28 mouse cellular contexts compared by ENCODE assay signal in the genomic region with DNA sequence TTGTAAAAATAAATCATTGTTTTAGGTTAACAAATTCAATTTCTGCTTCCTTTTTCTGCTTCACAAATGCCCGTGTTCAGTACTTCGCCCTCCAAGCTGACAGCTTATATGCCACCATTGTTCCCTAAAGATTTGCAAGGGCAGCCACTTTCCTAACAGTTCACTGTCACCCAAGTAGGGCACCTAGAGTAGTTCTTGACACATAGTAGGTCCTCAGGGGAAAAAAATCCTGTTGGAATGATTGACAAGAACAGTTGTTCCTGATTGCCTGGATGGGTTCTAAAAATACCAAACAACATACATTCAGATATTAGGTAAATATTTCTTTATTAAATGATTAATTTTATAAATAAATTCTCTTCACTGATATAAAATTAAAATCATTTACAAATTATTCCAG. TPM values are rescaled to one million over a fixed set of nuclear protein-coding genes. Genes with fewer than 3 reads are reported as not detected.
A peak's percentile ranks its signal among the peaks of the same experiment; 100 is the strongest.
DNase-seq lines count a peak whose midpoint lies in the region; ATAC-seq and TF ChIP-seq lines count a peak whose summit lies in the region.
"Had no signal": no experiment of that assay in that cellular context is flagged by ENCODE, and none has a peak within 500 bp of the region (broad histone marks: within the 10 kb centered on the region; RNA-seq: fewer than 3 reads in every experiment).

No protein-coding gene starts in this region.

- no peak overlapping the region for H3K9ac ChIP-seq in heart, postnatal 0 days (replicated peaks; ENCODE audit: low read depth, low read length)
- H3K9ac ChIP-seq in limb, embryonic 13.5 days = no peak overlapping the region
- H3K9ac ChIP-seq in intestine, embryonic 16.5 days (ENCODE audit: low read depth, low read length) = no peak overlapping the region
- H3K9ac ChIP-seq: embryonic facial prominence, embryonic 15.5 days; hindbrain, embryonic 13.5 days; kidney, embryonic 15.5 days; liver, embryonic 12.5 days; liver, postnatal 0 days; neural tube, embryonic 15.5 days had no signal

- no peak overlapping the region for H3K4me2 ChIP-seq in heart, postnatal 0 days (ENCODE audit: low read depth, low read length)
- H3K4me2 ChIP-seq in limb, embryonic 13.5 days (replicated peaks) = peak overlapping the region; percentile 75
- no peak overlapping the region for H3K4me2 ChIP-seq in intestine, embryonic 16.5 days (ENCODE audit: low read depth, low read length)
- H3K4me2 ChIP-seq: liver, embryonic 12.5 days had no signal

- H3K27ac ChIP-seq in heart, postnatal 0 days (ENCODE audit: low read depth) = no peak overlapping the region
- H3K27ac ChIP-seq in limb, embryonic 13.5 days = no peak overlapping the region
- no peak overlapping the region for H3K27ac ChIP-seq in intestine, embryonic 16.5 days (ENCODE audit: low read length)
- H3K27ac ChIP-seq: embryonic facial prominence, embryonic 15.5 days; heart, adult 2 months; hindbrain, embryonic 13.5 days; kidney, embryonic 15.5 days; liver, embryonic 12.5 days; neural tube, embryonic 15.5 days had no signal

- intact Hi-C loops in heart, postnatal 25 days (cut with DNase I) = loop anchor here (5.0 kb wide), 1 partner anchor 261 kb away; no protein-coding TSS in a partner anchor

- no peak overlapping the region for H3K4me3 ChIP-seq in heart, postnatal 0 days (ENCODE audit: low read depth, low read length)
- H3K4me3 ChIP-seq in limb, embryonic 13.5 days = no peak overlapping the region; the same call in 1 of the 2 replicates
- no peak overlapping the region for H3K4me3 ChIP-seq in intestine, embryonic 16.5 days (ENCODE audit: low read length)
- H3K4me3 ChIP-seq: embryonic facial prominence, embryonic 15.5 days; heart, adult 2 months; hindbrain, embryonic 13.5 days; liver, embryonic 12.5 days; megakaryocyte, embryonic 14.5 days; neural tube, embryonic 15.5 days had no signal

- H3K9me3 ChIP-seq in heart, postnatal 0 days (replicated peaks; ENCODE audit: control insufficient read depth, low read length) = no peaks in the 10 kb centered on the region
- no peaks in the 10 kb centered on the region for H3K9me3 ChIP-seq in limb, embryonic 13.5 days
- H3K9me3 ChIP-seq in intestine, embryonic 16.5 days (ENCODE audit: control insufficient read depth, low read length) = no peaks in the 10 kb centered on the region
- H3K9me3 ChIP-seq: embryonic facial prominence, embryonic 15.5 days; heart, embryonic 12.5 days; hindbrain, embryonic 13.5 days; kidney, embryonic 15.5 days; liver, embryonic 12.5 days; neural tube, embryonic 15.5 days had no signal

- H3K36me3 ChIP-seq in heart, postnatal 0 days (replicated peaks; ENCODE audit: control insufficient read depth, insufficient read depth, low read length) = peaks cover 17% of the 10 kb centered on the region
- H3K36me3 ChIP-seq in limb, embryonic 13.5 days = peaks cover 17% of the 10 kb centered on the region
- H3K36me3 ChIP-seq in intestine, embryonic 16.5 days (ENCODE audit: control insufficient read depth, insufficient read depth, low read length) = peaks cover 6% of the 10 kb centered on the region
- H3K36me3 ChIP-seq: hindbrain, embryonic 13.5 days; neural tube, embryonic 15.5 days had no signal

- TF ChIP-seq EP300 in heart, postnatal 0 days (IDR thresholded peaks at IDR 0.05; ENCODE audit: low read depth) = no peak

- DNase-seq in embryo, embryonic 9.5 days (ENCODE audit: extremely low spot score) = peak; percentile 22
- DNase-seq in embryo, embryonic 11 days = no peak
- DNase-seq in heart, postnatal 0 days (ENCODE audit: low spot score) = peak; percentile 5
- no peak for DNase-seq in heart, postnatal 25 days (ENCODE audit: low spot score)
- peak; percentile 72 for DNase-seq in Muller cell, postnatal 12 days (ENCODE audit: inconsistent ontology term)
- DNase-seq: adrenal gland, adult 2 months; cerebellum, adult 2 months; cerebellum, postnatal 14 days; heart, adult 2 months; heart, postnatal 14 days; kidney, adult 18-20 months; kidney, postnatal 25 days; liver, postnatal 0 days; lung, postnatal 36 days; retina, postnatal 1 day; right cerebral cortex, postnatal 14 days; thymus, postnatal 4 days had no signal

- no peak for ATAC-seq in heart, postnatal 0 days (ENCODE audit: insufficient read depth, low read depth)
- no peak for ATAC-seq in limb, embryonic 13.5 days (ENCODE audit: low FRiP score, low read depth)
- ATAC-seq in intestine, embryonic 16.5 days = no peak
- ATAC-seq: liver, embryonic 12.5 days; liver, postnatal 0 days had no signal

- no peaks in the 10 kb centered on the region for H3K27me3 ChIP-seq in heart, postnatal 0 days (ENCODE audit: control insufficient read depth, insufficient read depth, low read length)
- H3K27me3 ChIP-seq in limb, embryonic 13.5 days = no peaks in the 10 kb centered on the region
- H3K27me3 ChIP-seq in intestine, embryonic 16.5 days (replicated peaks; ENCODE audit: control insufficient read depth, insufficient read depth, low read length) = no peaks in the 10 kb centered on the region
- H3K27me3 ChIP-seq: embryonic facial prominence, embryonic 15.5 days; heart, embryonic 12.5 days; kidney, embryonic 15.5 days had no signal

- peaks cover 16% of the 10 kb centered on the region for H3K4me1 ChIP-seq in heart, postnatal 0 days (ENCODE audit: control insufficient read depth, insufficient read depth)
- H3K4me1 ChIP-seq in limb, embryonic 13.5 days = peaks cover 62% of the 10 kb centered on the region
- peaks cover 6% of the 10 kb centered on the region; the same call in 1 of the 2 replicates for H3K4me1 ChIP-seq in intestine, embryonic 16.5 days (ENCODE audit: control insufficient read depth, insufficient read depth, low read length)

- no peak for TF ChIP-seq CTCF in heart, postnatal 0 days (IDR thresholded peaks at IDR 0.05; ENCODE audit: low read depth)

- 86% methylated on average over 2 of the region's 2 CpGs for WGBS in heart, postnatal 0 days
- 70% methylated on average over 2 of the region's 2 CpGs for WGBS in limb, embryonic 13.5 days
- 81% methylated on average over 2 of the region's 2 CpGs for WGBS in intestine, embryonic 16.5 days

RNA-seq across cellular contexts. Expression of a gene that starts 3.1 kb away (rescaled TPM):
- 91.1 and 92.3 TPM in 2 replicates for total RNA-seq in heart, postnatal 0 days (2014; rRNA removed; ENCODE audit: low replicate concordance)
- 31.3 and 34.0 TPM in 2 replicates for polyA plus RNA-seq in heart, postnatal 0 days (2015; fragmentation: Nextera tagmentation; extraction: Ambion mirVana)
- 10 to 100 TPM; 46.8 to 75.2 TPM for total RNA-seq in heart, postnatal 25 days (2021)
- 102 and 104 TPM in 2 replicates for polyA plus RNA-seq in limb, embryonic 13.5 days (2015; fragmentation: Nextera tagmentation; extraction: Ambion mirVana)
- 50.3 and 55.5 TPM in 2 replicates for polyA plus RNA-seq in intestine, embryonic 16.5 days (2015; fragmentation: Nextera tagmentation; extraction: Ambion mirVana)
- total RNA-seq: MEL; monocyte, adult 5-6 weeks had no signal

Comparison
In these comparisons a context has a peak if more than half of its experiments do, and no peak if none do; other contexts are left out.
1. DNase-seq: peak in embryo, embryonic 9.5 days (single experiment), heart, postnatal 0 days (single experiment) and Muller cell, postnatal 12 days (single experiment); none in embryo, embryonic 11 days (single experiment) and heart, postnatal 25 days (single experiment).